Mouse (Mus musculus): Measurements from ENCODE around the gene Usp5.
"Not testable (repeated sequence)": the region's sequence is repeated elsewhere in the genome, so short reads cannot be mapped to it uniquely, and the experiment has no call there.

DNA sequence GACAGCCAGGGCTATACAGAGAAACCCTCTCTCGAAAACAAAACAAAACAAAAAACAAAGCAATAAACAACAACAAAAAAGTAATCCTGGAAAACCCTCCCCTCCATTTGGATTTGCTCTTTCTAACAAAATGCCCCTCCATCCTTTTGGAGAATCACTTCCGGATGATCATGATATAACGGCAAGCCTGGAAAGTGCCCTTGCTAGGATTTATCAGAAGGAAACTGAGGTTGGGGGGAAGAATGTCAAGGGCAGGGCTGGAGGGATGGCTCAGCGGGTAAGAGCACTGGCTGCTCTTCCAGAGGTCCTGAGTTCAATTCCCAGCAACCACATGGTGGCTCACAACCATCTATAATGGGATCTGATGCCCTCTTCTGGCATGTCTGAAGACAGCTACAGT is 25.6 kb downstream of the Usp5 start:
- not testable (repeated sequence) for TF ChIP-seq CTCF (IDR thresholded peaks at IDR 0.05; ENCODE audit: insufficient read depth, low read length); POLR2A (IDR thresholded peaks at IDR 0.05; ENCODE audit: borderline replicate concordance, extremely low read depth, low read depth, low read length)

Data from lung, adult 2 months (tissue).